Mouse (Mus musculus): ENCODE results near the gene Aimp1. TPM values are rescaled to one million over a fixed set of nuclear protein-coding genes. Genes with fewer than 3 reads are reported as not detected.

Aimp1 gene
- total and polyA plus RNA-seq, 3 experiments, result 158 to 206 TPM; not detected in 1

GRCm38 (mm10) chr3:132637080-132637479 lies 47.1 kb downstream of the Aimp1 start:
- no peak overlapping the region for H3K4me3 ChIP-seq (ENCODE audit: control insufficient read depth in 1 of 2, insufficient read depth in 1 of 2, low read depth in 2 of 2, low read length in 2 of 2)
- H3K27me3 ChIP-seq (ENCODE audit: control insufficient read depth in 1 of 2, insufficient read depth in 2 of 2, low read length in 2 of 2), result no peaks in the 10 kb centered on the region
- no peak overlapping the region for H3K27ac ChIP-seq (ENCODE audit: control insufficient read depth, low read depth, low read length)
- no peaks in the 10 kb centered on the region for H3K9me3 ChIP-seq (replicated peaks; ENCODE audit: insufficient read depth, low read length)
- H3K9ac ChIP-seq (ENCODE audit: control insufficient read depth, low read depth, low read length, poor library complexity, severe bottlenecking), result no peak overlapping the region
- no peaks in the 10 kb centered on the region for H3K4me1 ChIP-seq (ENCODE audit: control insufficient read depth in 1 of 2, insufficient read depth in 2 of 2, low read length in 2 of 2)
- no peak for DNase-seq (ENCODE audit: low read depth, low spot score)
- no peaks in the 10 kb centered on the region for H3K79me2 ChIP-seq (ENCODE audit: control insufficient read depth, insufficient read depth, low read length, poor library complexity)
- H3K36me3 ChIP-seq (ENCODE audit: control insufficient read depth in 1 of 2, insufficient read depth in 2 of 2, low read length in 2 of 2), result no peaks in the 10 kb centered on the region
- TF ChIP-seq MAX (IDR thresholded peaks at IDR 0.05; ENCODE audit: low read length) (no peak), ZNF384 (IDR thresholded peaks at IDR 0.05; ENCODE audit: low read depth, low read length) (no peak), POLR2AphosphoS2 (IDR thresholded peaks at IDR 0.05; ENCODE audit: low read length) (no peak), KAT2A (conservative IDR thresholded peaks at IDR 0.05; ENCODE audit: low read depth, low read length) (no peak), EP300 (IDR thresholded peaks at IDR 0.05; ENCODE audit: low read depth in 1 of 2, low read length in 2 of 2) (no peak), GABPA (IDR thresholded peaks at IDR 0.05; ENCODE audit: low read depth, low read length) (no peak), POLR2A (IDR thresholded peaks at IDR 0.05; ENCODE audit: control insufficient read depth in 1 of 2, insufficient read depth in 1 of 2, low read depth in 1 of 2, low read length in 2 of 2, poor library complexity in 1 of 2) (no peak), JUND (IDR thresholded peaks at IDR 0.05; ENCODE audit: low read depth, low read length) (no peak), SIN3A (IDR thresholded peaks at IDR 0.05; ENCODE audit: low read length) (no peak)

DNA sequence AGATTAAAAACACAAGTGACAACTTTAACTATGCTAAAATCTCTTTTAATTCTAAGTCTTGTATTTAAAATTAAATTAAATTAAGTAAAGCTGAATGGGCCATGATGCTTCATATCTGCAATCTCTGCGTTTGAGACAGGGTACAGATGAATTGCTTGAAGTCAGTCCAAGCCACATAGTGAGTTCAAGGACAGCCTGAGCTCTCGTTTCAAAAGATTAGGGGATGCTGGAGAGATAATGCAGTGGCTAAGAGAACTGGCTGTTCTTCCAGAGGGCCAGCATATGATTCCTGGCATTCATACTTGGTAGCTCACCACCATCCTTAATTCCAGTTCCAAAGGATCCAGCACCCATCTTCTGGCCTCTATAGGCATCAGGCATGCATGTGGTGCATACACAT lies 50.9 kb downstream of the Aimp1 start:
- Histone ChIP-seq H3K27ac (ENCODE audit: control insufficient read depth, low read depth, low read length) (no peak overlapping the region), H3K27me3 (ENCODE audit: control insufficient read depth in 1 of 2, insufficient read depth in 2 of 2, low read length in 2 of 2) (no peaks in the 10 kb centered on the region), H3K4me3 (ENCODE audit: control insufficient read depth in 1 of 2, insufficient read depth in 1 of 2, low read depth in 2 of 2, low read length in 2 of 2) (no peak overlapping the region), H3K9ac (ENCODE audit: control insufficient read depth, low read depth, low read length, poor library complexity, severe bottlenecking) (no peak overlapping the region), H3K4me1 (ENCODE audit: control insufficient read depth in 1 of 2, insufficient read depth in 2 of 2, low read length in 2 of 2) (no peaks in the 10 kb centered on the region), H3K79me2 (ENCODE audit: control insufficient read depth, insufficient read depth, low read length, poor library complexity) (no peaks in the 10 kb centered on the region), H3K36me3 (ENCODE audit: control insufficient read depth in 1 of 2, insufficient read depth in 2 of 2, low read length in 2 of 2) (no peaks in the 10 kb centered on the region), H3K9me3 (replicated peaks; ENCODE audit: insufficient read depth, low read length) (no peaks in the 10 kb centered on the region)
- no peak for DNase-seq (ENCODE audit: low read depth, low spot score)
- TF ChIP-seq BHLHE40 (IDR thresholded peaks at IDR 0.05; ENCODE audit: borderline replicate concordance, low read depth, low read length) (no peak), ZMIZ1 (IDR thresholded peaks at IDR 0.05; ENCODE audit: low read depth, low read length) (no peak), CTCF (IDR thresholded peaks at IDR 0.05 in 2 of 3, conservative IDR thresholded peaks at IDR 0.05 in 1 of 3; ENCODE audit: control insufficient read depth in 1 of 3, insufficient read depth in 1 of 3, low read depth in 2 of 3, low read length in 3 of 3, poor library complexity in 1 of 3, severe bottlenecking in 1 of 3) (no peak), ZC3H11A (IDR thresholded peaks at IDR 0.05; ENCODE audit: low read depth, low read length) (no peak)

- Histone ChIP-seq H3K79me2 (ENCODE audit: control insufficient read depth, insufficient read depth, low read length, poor library complexity) (no peaks in the 10 kb centered on the region), H3K9me3 (replicated peaks; ENCODE audit: insufficient read depth, low read length) (no peaks in the 10 kb centered on the region), H3K4me3 (ENCODE audit: control insufficient read depth in 1 of 2, insufficient read depth in 1 of 2, low read depth in 2 of 2, low read length in 2 of 2) (no peak within 1 kb of the TSS), H3K27ac (ENCODE audit: control insufficient read depth, low read depth, low read length) (no peak within 1 kb of the TSS), H3K9ac (ENCODE audit: control insufficient read depth, low read depth, low read length, poor library complexity, severe bottlenecking) (no peak within 1 kb of the TSS), H3K4me1 (ENCODE audit: control insufficient read depth in 1 of 2, insufficient read depth in 2 of 2, low read length in 2 of 2) (no peaks in the 10 kb centered on the region), H3K36me3 (ENCODE audit: control insufficient read depth in 1 of 2, insufficient read depth in 2 of 2, low read length in 2 of 2) (no peaks in the 10 kb centered on the region), H3K27me3 (ENCODE audit: control insufficient read depth in 1 of 2, insufficient read depth in 2 of 2, low read length in 2 of 2) (no peaks in the 10 kb centered on the region)
- no peak for TF ChIP-seq USF2 (IDR thresholded peaks at IDR 0.05; ENCODE audit: borderline replicate concordance in 1 of 2, insufficient read depth in 1 of 2, low read depth in 1 of 2, low read length in 2 of 2)
- no peak for TF ChIP-seq GATA1 (IDR thresholded peaks at IDR 0.05; ENCODE audit: low read depth, low read length)
- DNase-seq (ENCODE audit: low read depth, low spot score), result no peak
Observed at GRCm38 (mm10) chr3:132629601-132630239, 54.5 kb downstream of the Aimp1 start, which contains the start of gene Gimd1. Gene Gimd1 (plus strand): TSS chr3:132629820.

All from MEL (cell line).